Mouse (Mus musculus) intestine, postnatal 0 days (tissue): ENCODE measurements around the gene Antxr1. TPM values are rescaled to one million over a fixed set of nuclear protein-coding genes. Genes with fewer than 3 reads are reported as not detected.

Experiments used
- ATAC-seq: fragments of 200-750 bp; cut with Nextera tagmentation; 2 replicates; pipeline ENCODE4 v1.8.0; 2017; ENCODE audit warnings: mild to moderate bottlenecking, moderate TSS enrichment, moderate library complexity
- H3K27ac ChIP-seq: fragments of 300-500 bp; sonication (generic); 2 replicates; pipeline ENCODE4 v1.5.1; 2014; ENCODE audit warnings: mild to moderate bottlenecking, low read depth, low read length, moderate library complexity
- H3K27me3 ChIP-seq: fragments of 300-500 bp; sonication (generic); replicated peaks from 2 replicates; pipeline ENCODE4 v1.6.1; 2014; ENCODE audit warnings: low read length, mixed read lengths; ENCODE audit not compliant: control insufficient read depth, insufficient read depth
- H3K36me3 ChIP-seq: fragments of 300-500 bp; sonication (generic); 2 replicates; pipeline ENCODE4 v1.6.1; 2014; ENCODE audit warnings: mild to moderate bottlenecking, moderate library complexity; ENCODE audit not compliant: control insufficient read depth, insufficient read depth
- H3K4me1 ChIP-seq: fragments of 300-500 bp; sonication (generic); replicated peaks from 2 replicates; pipeline ENCODE4 v1.6.1; 2014; ENCODE audit warnings: antibody characterized with exemption, low read length, mixed read lengths; ENCODE audit not compliant: control insufficient read depth, insufficient read depth
- H3K4me2 ChIP-seq: fragments of 300-500 bp; sonication (generic); replicated peaks from 2 replicates; pipeline ENCODE4 v1.6.1; 2014; ENCODE audit warnings: low read depth, mild to moderate bottlenecking, moderate library complexity
- H3K4me3 ChIP-seq: fragments of 300-500 bp; sonication (generic); 2 replicates; pipeline ENCODE4 v1.5.1; 2014; ENCODE audit warnings: low read depth, low read length
- H3K9ac ChIP-seq: fragments of 300-500 bp; sonication (generic); 2 replicates; pipeline ENCODE4 v1.6.1; 2014; ENCODE audit warnings: mild to moderate bottlenecking, low read depth, low read length
- H3K9me3 ChIP-seq: fragments of 300-500 bp; sonication (generic); 2 replicates; pipeline ENCODE4 v1.6.1; 2016; ENCODE audit warnings: mixed run types; ENCODE audit not compliant: control insufficient read depth
- CTCF ChIP-seq: sonication (generic); IDR thresholded peaks from 2 replicates; pipeline ENCODE4 v1.5.1; 2016; ENCODE audit warnings: low read depth, mild to moderate bottlenecking, control low read depth, antibody characterized with exemption, moderate library complexity
- WGBS: fragments of 180-500 bp; shearing (Covaris S2); extraction: QIAGEN DNeasy Blood & Tissue Kit; methylation state at CpG from one replicate; pipeline ENCODE4 v1.1.7; 2014; 5-methylcytosine and 5-hydroxymethylcytosine counted together
- polyA plus RNA-seq: library from polyadenylated mRNA; unstranded; fragments of >200 nt; fragmentation: Nextera tagmentation; extraction: Ambion mirVana; gene quantifications from 2 replicates; pipeline ENCODE4 v1.2.1, GENCODE M21; 2015

Antxr1 gene
- polyA plus RNA-seq, 1 experiment from 2014 or later, result 4.9 TPM

DNA sequence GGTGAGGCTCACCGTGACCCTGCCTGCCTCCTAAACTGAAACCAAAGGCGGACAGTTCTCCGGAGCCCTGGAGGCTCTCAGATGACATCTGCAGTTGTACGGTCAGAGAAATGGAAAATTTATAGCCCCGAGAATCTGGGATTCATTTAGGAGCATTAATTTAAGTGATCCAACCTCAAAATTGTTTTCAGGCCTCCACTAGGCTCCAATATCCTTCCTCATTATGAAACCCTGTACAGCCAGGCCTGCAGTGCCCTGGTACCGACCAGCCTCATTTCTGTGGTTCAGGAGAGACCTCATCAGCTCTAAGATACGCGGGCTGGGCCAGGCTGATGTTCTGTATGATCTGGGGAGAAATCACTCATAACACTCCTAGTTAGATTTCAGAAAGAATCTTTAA, 184.2 kb downstream of the Antxr1 start:
- Histone ChIP-seq H3K36me3 (no peaks in the 10 kb centered on the region), H3K4me1 (no peaks in the 10 kb centered on the region), H3K4me2 (no peak overlapping the region), H3K27ac (no peak overlapping the region), H3K9me3 (no peaks in the 10 kb centered on the region), H3K4me3 (no peak overlapping the region), H3K9ac (no peak overlapping the region), H3K27me3 (no peaks in the 10 kb centered on the region)
- 92% methylated on average over 8 of the region's 8 CpGs for WGBS
- ATAC-seq, result no peak
- TF ChIP-seq CTCF, result no peak

DNA sequence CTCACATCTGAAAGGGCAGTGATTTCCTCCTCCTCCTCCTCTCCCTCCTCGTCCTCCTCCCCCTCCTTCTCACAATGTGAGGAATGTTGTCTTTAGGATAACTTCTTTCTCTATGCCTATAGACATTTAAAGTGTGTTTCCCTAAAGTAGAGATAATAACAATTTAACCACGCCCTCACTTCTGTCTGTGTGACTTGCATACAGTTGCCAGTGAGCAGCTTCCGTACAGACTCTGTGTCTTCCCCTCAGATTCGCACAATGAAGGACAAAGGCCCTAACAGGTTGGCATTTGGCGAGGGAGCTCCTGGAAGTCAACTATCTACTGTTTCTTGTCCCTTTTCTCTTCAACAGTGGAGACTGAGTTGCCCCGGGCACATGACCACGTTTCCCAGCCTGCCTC, 185.2 kb downstream of the Antxr1 start:
- no peaks in the 10 kb centered on the region for H3K36me3 ChIP-seq
- no peak overlapping the region for H3K4me3 ChIP-seq
- TF ChIP-seq CTCF, result no peak
- H3K9me3 ChIP-seq, result no peaks in the 10 kb centered on the region
- H3K4me1 ChIP-seq, result no peaks in the 10 kb centered on the region
- ATAC-seq, result no peak
- H3K27ac ChIP-seq, result no peak overlapping the region
- no peak overlapping the region for H3K4me2 ChIP-seq
- H3K27me3 ChIP-seq, result no peaks in the 10 kb centered on the region
- WGBS, result 80% methylated on average over 7 of the region's 7 CpGs
- H3K9ac ChIP-seq, result no peak overlapping the region

DNA sequence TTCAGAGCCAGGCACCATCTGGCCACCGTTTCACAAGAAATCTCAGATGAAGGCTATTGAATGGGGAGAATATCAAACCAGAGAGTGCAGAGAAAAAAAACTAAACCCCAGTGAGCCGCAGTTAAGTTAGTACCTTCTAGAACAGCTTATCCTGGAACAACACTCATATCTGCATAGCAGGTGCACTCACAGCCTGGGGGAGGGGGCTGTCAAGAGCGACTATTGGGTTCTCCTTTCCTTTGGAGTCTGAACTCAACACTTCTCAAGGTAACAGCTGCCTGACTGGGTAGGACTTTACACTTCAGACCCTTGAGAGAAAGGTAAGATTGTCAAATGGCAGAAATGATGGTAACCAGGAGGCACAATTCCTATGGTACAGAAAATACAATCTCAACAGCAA, 187.7 kb downstream of the Antxr1 start:
- H3K4me3 ChIP-seq, result no peak overlapping the region
- no peaks in the 10 kb centered on the region for H3K36me3 ChIP-seq
- H3K4me1 ChIP-seq, result no peaks in the 10 kb centered on the region
- WGBS, result 61% methylated on average over 3 of the region's 3 CpGs
- ATAC-seq, result no peak
- no peak overlapping the region for H3K9ac ChIP-seq
- no peak for TF ChIP-seq CTCF
- no peak overlapping the region for H3K27ac ChIP-seq
- H3K4me2 ChIP-seq, result no peak overlapping the region
- H3K9me3 ChIP-seq, result no peaks in the 10 kb centered on the region
- no peaks in the 10 kb centered on the region for H3K27me3 ChIP-seq

DNA sequence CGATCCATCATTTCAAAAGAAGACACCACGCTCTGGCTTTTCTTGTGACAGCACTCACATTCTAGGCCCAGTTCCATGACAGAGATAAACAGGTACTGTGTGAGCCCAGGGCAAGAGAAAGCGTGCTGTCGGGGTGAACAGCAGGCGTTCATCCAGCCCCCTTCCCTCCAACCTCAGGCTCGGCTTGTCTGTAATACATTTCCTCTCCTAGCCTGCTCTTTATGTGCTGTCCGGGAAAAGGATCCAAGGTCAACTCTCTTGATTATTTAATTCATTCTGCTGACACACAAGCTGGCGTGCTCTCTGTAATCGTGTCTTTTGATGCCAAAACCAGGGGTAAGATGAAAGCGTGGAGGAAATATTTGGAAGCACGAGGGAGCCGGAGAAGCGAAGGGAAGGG, 192.0 kb downstream of the Antxr1 start:
- Histone ChIP-seq H3K9me3 (no peaks in the 10 kb centered on the region), H3K4me3 (no peak overlapping the region), H3K4me1 (no peaks in the 10 kb centered on the region), H3K4me2 (no peak overlapping the region), H3K9ac (no peak overlapping the region), H3K36me3 (no peaks in the 10 kb centered on the region), H3K27me3 (no peaks in the 10 kb centered on the region), H3K27ac (no peak overlapping the region)
- TF ChIP-seq CTCF, result no peak
- 73% methylated on average over 13 of the region's 13 CpGs for WGBS
- ATAC-seq, result no peak

DNA sequence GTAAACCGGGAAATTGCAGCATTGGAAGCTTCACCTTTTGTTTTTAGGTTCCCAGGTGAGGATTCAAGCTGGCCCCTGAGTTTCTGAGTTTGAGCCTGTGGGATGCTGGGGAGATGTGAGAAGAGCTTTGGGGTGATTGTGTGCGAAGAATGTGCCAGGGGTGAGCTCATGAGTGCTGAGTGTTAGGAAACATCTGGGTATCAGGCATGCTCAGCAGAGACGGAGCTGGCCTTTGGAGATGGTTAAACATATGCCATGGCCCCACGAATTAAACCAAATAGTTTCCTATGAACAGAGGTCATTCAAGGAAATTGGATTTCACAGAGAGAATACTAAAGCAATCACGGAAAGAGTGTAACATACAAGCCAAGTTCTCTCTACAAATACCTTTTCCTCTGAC, 193.4 kb downstream of the Antxr1 start:
- H3K9ac ChIP-seq, result no peak overlapping the region
- no peaks in the 10 kb centered on the region for H3K4me1 ChIP-seq
- H3K4me3 ChIP-seq, result no peak overlapping the region
- no peak for ATAC-seq
- no peak overlapping the region for H3K4me2 ChIP-seq
- TF ChIP-seq CTCF, result no peak
- H3K36me3 ChIP-seq, result no peaks in the 10 kb centered on the region
- H3K9me3 ChIP-seq, result no peaks in the 10 kb centered on the region
- WGBS, result 72% methylated on average over 5 of the region's 5 CpGs
- H3K27me3 ChIP-seq, result no peaks in the 10 kb centered on the region
- no peak overlapping the region for H3K27ac ChIP-seq

DNA sequence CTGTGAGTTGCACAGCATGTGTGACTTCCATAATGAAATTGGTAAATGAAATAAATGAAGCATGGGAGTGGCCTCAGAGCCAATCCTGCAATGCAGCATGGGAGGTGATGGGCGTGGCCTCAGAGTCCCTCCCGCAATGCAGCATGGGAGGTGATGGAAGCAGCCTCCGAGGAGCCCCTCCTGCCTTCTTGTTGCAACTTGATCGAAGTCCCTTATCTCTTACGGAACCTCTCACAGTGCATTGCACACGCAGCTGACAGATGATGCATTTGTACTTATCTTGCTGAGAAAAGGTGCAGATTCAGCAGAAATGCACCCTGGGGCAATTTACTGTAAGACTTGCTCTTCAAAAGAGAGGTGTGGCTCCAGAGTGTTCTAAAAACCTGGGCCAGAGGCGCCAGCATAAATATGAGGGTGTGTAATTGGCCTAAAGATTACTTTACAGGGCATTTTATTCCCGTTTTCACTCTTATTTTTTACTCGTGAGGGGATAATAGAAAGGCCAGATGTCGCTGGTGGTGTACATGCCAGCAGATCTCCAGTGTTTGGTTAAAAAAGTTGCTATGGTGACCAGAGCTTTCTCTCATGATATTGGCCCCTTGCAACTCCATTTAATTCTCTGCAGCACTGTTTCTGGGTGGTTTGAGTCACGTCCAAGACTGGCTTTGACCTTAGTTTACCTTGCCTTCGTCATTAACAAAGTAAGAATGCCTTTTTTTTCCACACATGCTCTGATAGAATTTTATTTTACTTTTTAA, 195.6 kb downstream of the Antxr1 start:
- no peak overlapping the region for H3K4me3 ChIP-seq
- H3K4me2 ChIP-seq, result no peak overlapping the region
- WGBS, result 60% methylated on average over 12 of the region's 12 CpGs
- H3K36me3 ChIP-seq, result peaks cover 4% of the 10 kb centered on the region; the same call in 1 of the 2 replicates
- H3K9me3 ChIP-seq, result no peaks in the 10 kb centered on the region
- H3K27me3 ChIP-seq, result no peaks in the 10 kb centered on the region
- H3K27ac ChIP-seq, result no peak overlapping the region
- no peak for TF ChIP-seq CTCF
- H3K9ac ChIP-seq, result no peak overlapping the region
- ATAC-seq, result no peak
- no peaks in the 10 kb centered on the region for H3K4me1 ChIP-seq

DNA sequence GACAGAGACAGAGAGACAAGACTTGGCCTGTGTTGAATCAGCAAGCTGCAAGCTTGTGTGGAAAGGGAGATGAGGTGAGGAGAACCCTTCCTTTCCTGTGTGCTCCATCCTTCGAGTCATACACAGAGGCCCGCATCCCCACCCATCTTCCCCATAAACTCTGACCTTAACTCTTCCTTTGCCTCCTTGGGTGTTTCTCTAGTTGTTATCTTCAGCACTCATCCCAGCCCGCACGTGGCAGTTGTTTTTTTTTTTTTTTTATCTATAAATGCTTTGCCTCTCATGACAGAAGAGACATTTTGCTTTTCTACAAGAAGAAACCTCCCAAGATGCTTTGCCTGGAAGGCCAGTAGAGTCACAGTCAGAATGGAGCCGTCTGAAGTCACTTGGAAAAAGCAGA, 197.1 kb downstream of the Antxr1 start:
- Histone ChIP-seq H3K36me3 (peaks cover 4% of the 10 kb centered on the region; the same call in 1 of the 2 replicates), H3K4me3 (no peak overlapping the region), H3K9me3 (no peaks in the 10 kb centered on the region), H3K27me3 (no peaks in the 10 kb centered on the region), H3K4me2 (no peak overlapping the region), H3K4me1 (no peaks in the 10 kb centered on the region), H3K9ac (no peak overlapping the region), H3K27ac (no peak overlapping the region)
- TF ChIP-seq CTCF, result no peak
- WGBS, result 72% methylated on average over 5 of the region's 5 CpGs
- ATAC-seq, result no peak
